Mouse (Mus musculus): ENCODE measurements around the gene Fam171a1. TPM values are rescaled to one million over a fixed set of nuclear protein-coding genes. Genes with fewer than 3 reads are reported as not detected.
A peak's percentile ranks its signal among the peaks of the same experiment; 100 is the strongest.

Gene Fam171a1
- polyA plus RNA-seq, 1 experiment from 2014 or later: 39.6 TPM

GRCm38 (mm10) chr2:3118203-3118941 is 4.3 kb downstream of the Fam171a1 start:
- Histone ChIP-seq H3K36me3 (ENCODE audit: insufficient read depth, low read length) (no peaks in the 10 kb centered on the region), H3K4me1 (ENCODE audit: insufficient read depth, low read depth, low read length) (no peaks in the 10 kb centered on the region; the same call in 1 of the 2 replicates), H3K4me2 (replicated peaks; ENCODE audit: low read depth, low read length) (peak overlapping the region; percentile 77), H3K27ac (ENCODE audit: low read length) (peak overlapping the region; percentile 79), H3K9ac (replicated peaks; ENCODE audit: low read depth) (peak overlapping the region; percentile 59), H3K9me3 (ENCODE audit: low read length) (no peaks in the 10 kb centered on the region), H3K27me3 (replicated peaks; ENCODE audit: insufficient read depth, low read length) (no peaks in the 10 kb centered on the region), H3K4me3 (ENCODE audit: low read depth, low read length) (peak overlapping the region; percentile 87)
- TF ChIP-seq CTCF (IDR thresholded peaks at IDR 0.05) (peak; percentile 84), EP300 (IDR thresholded peaks at IDR 0.05) (no peak)
- 0% methylated on average over 58 of the region's 93 CpGs for WGBS
- DNase-seq (ENCODE audit: low spot score) (peak; percentile 89), ATAC-seq (peak; percentile 94)

- Histone ChIP-seq H3K4me3 (ENCODE audit: low read depth, low read length) (peak overlapping the region; percentile 87), H3K36me3 (ENCODE audit: insufficient read depth, low read length) (no peaks in the 10 kb centered on the region), H3K4me2 (replicated peaks; ENCODE audit: low read depth, low read length) (peak overlapping the region; percentile 77), H3K9me3 (ENCODE audit: low read length) (no peaks in the 10 kb centered on the region), H3K9ac (replicated peaks; ENCODE audit: low read depth) (peak overlapping the region; percentile 59), H3K27ac (ENCODE audit: low read length) (peak overlapping the region; percentile 79), H3K4me1 (ENCODE audit: insufficient read depth, low read depth, low read length) (no peaks in the 10 kb centered on the region; the same call in 1 of the 2 replicates), H3K27me3 (replicated peaks; ENCODE audit: insufficient read depth, low read length) (no peaks in the 10 kb centered on the region)
- 1% methylated on average over 13 of the region's 16 CpGs for WGBS
- DNase-seq (ENCODE audit: low spot score) (no peak), ATAC-seq (peak; percentile 8)
- no peak for TF ChIP-seq EP300 (IDR thresholded peaks at IDR 0.05)
- no peak for TF ChIP-seq CTCF (IDR thresholded peaks at IDR 0.05)
Observed at GRCm38 (mm10) chr2:3118969-3119368, 4.9 kb downstream of the Fam171a1 start.

GRCm38 (mm10) chr2:3119371-3119935 is 5.4 kb downstream of the Fam171a1 start:
- WGBS: 15% methylated on average over 4 of the region's 4 CpGs
- DNase-seq (ENCODE audit: low spot score): peak; percentile 19

GRCm38 (mm10) chr2:3122571-3122970 is 8.5 kb downstream of the Fam171a1 start:
- Histone ChIP-seq H3K4me3 (ENCODE audit: low read depth, low read length) (no peak overlapping the region), H3K9ac (replicated peaks; ENCODE audit: low read depth) (no peak overlapping the region), H3K9me3 (ENCODE audit: low read length) (no peaks in the 10 kb centered on the region), H3K27ac (ENCODE audit: low read length) (no peak overlapping the region), H3K27me3 (replicated peaks; ENCODE audit: insufficient read depth, low read length) (no peaks in the 10 kb centered on the region), H3K4me1 (ENCODE audit: insufficient read depth, low read depth, low read length) (no peaks in the 10 kb centered on the region; the same call in 1 of the 2 replicates), H3K4me2 (replicated peaks; ENCODE audit: low read depth, low read length) (no peak overlapping the region), H3K36me3 (ENCODE audit: insufficient read depth, low read length) (no peaks in the 10 kb centered on the region)
- TF ChIP-seq CTCF (IDR thresholded peaks at IDR 0.05) (no peak), EP300 (IDR thresholded peaks at IDR 0.05) (no peak)
- WGBS: 53% methylated on average over 4 of the region's 4 CpGs
- ATAC-seq: no peak
- DNase-seq (ENCODE audit: low spot score): no peak

More at GRCm38 (mm10) chr2:3119371-3119935, 5.4 kb downstream of the Fam171a1 start:
- no peaks in the 10 kb centered on the region; the same call in 1 of the 2 replicates for H3K4me1 ChIP-seq (ENCODE audit: insufficient read depth, low read depth, low read length)
- no peak for ATAC-seq
- no peaks in the 10 kb centered on the region for H3K36me3 ChIP-seq (ENCODE audit: insufficient read depth, low read length)
- H3K9me3 ChIP-seq (ENCODE audit: low read length): no peaks in the 10 kb centered on the region
- peak overlapping the region; percentile 77 for H3K4me2 ChIP-seq (replicated peaks; ENCODE audit: low read depth, low read length)
- H3K27me3 ChIP-seq (replicated peaks; ENCODE audit: insufficient read depth, low read length): no peaks in the 10 kb centered on the region
- 0 out of 2 replicates have a peak overlapping the region, but pooled peaks have one; percentile 32 for H3K9ac ChIP-seq (replicated peaks; ENCODE audit: low read depth)
- H3K4me3 ChIP-seq (ENCODE audit: low read depth, low read length): peak overlapping the region; percentile 87
- H3K27ac ChIP-seq (ENCODE audit: low read length): 0 out of 2 replicates have a peak overlapping the region, but pooled peaks have one; percentile 79
- TF ChIP-seq CTCF (IDR thresholded peaks at IDR 0.05) (no peak), EP300 (IDR thresholded peaks at IDR 0.05) (no peak)

- no peaks in the 10 kb centered on the region for H3K27me3 ChIP-seq (replicated peaks; ENCODE audit: insufficient read depth, low read length)
- ATAC-seq: no peak
- TF ChIP-seq CTCF (IDR thresholded peaks at IDR 0.05): no peak
- TF ChIP-seq EP300 (IDR thresholded peaks at IDR 0.05): no peak
- H3K9ac ChIP-seq (replicated peaks; ENCODE audit: low read depth): no peak overlapping the region
- no peak for DNase-seq (ENCODE audit: low spot score)
- no peak overlapping the region for H3K4me2 ChIP-seq (replicated peaks; ENCODE audit: low read depth, low read length)
- H3K27ac ChIP-seq (ENCODE audit: low read length): no peak overlapping the region
- H3K4me1 ChIP-seq (ENCODE audit: insufficient read depth, low read depth, low read length): peaks cover 3% of the 10 kb centered on the region; the same call in 1 of the 2 replicates
- H3K36me3 ChIP-seq (ENCODE audit: insufficient read depth, low read length): no peaks in the 10 kb centered on the region
- H3K9me3 ChIP-seq (ENCODE audit: low read length): no peaks in the 10 kb centered on the region
- H3K4me3 ChIP-seq (ENCODE audit: low read depth, low read length): no peak overlapping the region
- WGBS: 72% methylated on average over 4 of the region's 4 CpGs
Observed at GRCm38 (mm10) chr2:3127256-3127883, 13.3 kb downstream of the Fam171a1 start.

- Histone ChIP-seq H3K4me2 (replicated peaks; ENCODE audit: low read depth, low read length) (no peak overlapping the region), H3K4me3 (ENCODE audit: low read depth, low read length) (no peak overlapping the region), H3K27ac (ENCODE audit: low read length) (no peak overlapping the region), H3K9ac (replicated peaks; ENCODE audit: low read depth) (no peak overlapping the region), H3K4me1 (ENCODE audit: insufficient read depth, low read depth, low read length) (peaks cover 6% of the 10 kb centered on the region; the same call in 1 of the 2 replicates), H3K27me3 (replicated peaks; ENCODE audit: insufficient read depth, low read length) (no peaks in the 10 kb centered on the region), H3K9me3 (ENCODE audit: low read length) (no peaks in the 10 kb centered on the region), H3K36me3 (ENCODE audit: insufficient read depth, low read length) (no peaks in the 10 kb centered on the region)
- TF ChIP-seq CTCF (IDR thresholded peaks at IDR 0.05): no peak
- no peak for TF ChIP-seq EP300 (IDR thresholded peaks at IDR 0.05)
- 76% methylated on average over 4 of the region's 4 CpGs for WGBS
- ATAC-seq (no peak), DNase-seq (ENCODE audit: low spot score) (no peak)
Observed at GRCm38 (mm10) chr2:3128344-3128871, 14.4 kb downstream of the Fam171a1 start.

Data from lung, postnatal 0 days (tissue).